Mouse (Mus musculus) hindlimb bud, embryonic 11.5 days (tissue): ENCODE data around the gene Sall4.

Source experiments
- DNase-seq: peaks from one replicate; pipeline ENCODE4 v3.0.0-alpha.2; 2012; ENCODE audit warnings: low read depth, low spot score; ENCODE audit errors: extremely low spot score

Gene Sall4

DNA sequence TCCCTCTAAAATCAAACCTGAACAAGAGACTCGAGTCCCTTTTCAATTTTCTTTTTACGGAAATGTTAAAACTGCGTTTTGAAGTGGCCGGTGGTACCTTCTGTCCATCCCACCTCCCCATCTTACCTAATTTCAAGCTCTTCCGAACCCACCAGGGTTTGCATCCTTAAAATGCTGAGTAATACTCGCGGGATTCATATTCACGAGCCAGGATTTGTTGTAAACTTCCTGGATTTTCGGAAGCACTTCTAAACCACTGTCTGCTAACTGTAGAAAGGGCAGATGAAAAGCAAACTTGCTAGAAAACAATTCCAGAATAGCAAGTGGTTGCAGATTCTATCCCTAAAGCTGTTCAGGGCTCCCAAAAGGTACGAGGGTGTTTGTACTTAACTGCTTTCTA lies at the start of gene Sall4:
Gene Sall4 (minus strand): TSS at position 362 of the 400 bp plus-strand sequence.
- DNase-seq: no peak

DNA sequence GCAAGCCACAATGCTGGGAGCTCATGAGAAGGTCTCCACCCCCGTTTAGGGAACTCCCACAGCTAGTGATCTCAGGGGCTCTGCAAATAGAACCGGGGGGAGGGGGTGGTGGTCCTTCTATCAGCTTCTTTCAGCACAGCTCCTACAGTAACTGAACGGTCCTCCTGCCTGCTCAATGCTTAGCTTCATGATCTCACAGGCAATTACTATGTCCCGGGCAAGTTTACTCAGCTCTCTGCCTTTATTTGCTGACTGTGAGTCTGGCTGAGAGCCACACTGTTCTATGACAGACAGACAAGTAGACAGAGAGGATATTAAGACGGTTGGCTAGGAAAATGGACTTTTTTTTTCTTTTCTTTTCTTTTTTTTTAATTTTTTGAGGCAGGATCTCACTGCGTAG lies 45.5 kb upstream of the Sall4 start:
- DNase-seq: no peak

DNA sequence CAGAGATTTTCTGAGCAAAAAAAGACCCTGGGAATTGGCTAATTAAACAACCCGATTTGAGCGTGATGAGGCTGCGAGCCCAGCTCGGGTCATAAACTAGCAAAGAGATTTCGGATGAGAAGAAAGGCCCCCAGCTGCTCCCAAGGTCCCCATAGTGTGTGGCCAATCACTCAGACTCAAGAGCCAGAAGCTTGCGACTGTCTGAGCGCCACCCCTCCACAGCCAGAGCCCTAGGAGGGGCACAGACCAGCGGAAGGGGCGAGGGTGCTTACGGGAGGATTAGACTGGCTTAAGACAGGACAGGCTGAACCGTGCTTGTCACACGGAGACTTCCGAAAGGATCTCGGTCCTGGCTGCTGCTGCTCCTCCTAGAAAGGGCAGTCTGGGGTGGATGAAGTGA lies 42.2 kb upstream of the Sall4 start:
- no peak for DNase-seq

DNA sequence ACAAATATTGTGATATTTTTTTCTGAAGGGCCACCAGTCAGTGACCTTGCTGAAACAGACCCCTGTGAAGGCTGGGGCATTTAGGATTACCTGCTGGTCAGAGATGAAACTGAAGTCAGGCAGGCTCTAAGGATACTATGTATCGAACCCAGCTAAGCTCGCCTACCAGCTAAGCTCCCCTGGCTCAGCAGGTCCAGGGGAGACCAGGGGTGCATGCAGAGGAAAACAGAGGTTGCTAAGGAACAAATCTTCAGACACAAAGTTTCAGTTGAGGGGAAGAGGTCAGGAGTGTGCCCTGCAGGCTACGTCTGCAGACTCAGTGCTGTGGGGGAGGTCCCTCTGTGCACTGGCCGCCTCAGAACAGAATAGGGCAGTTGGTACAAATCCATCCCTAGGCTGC lies 39.9 kb upstream of the Sall4 start:
- DNase-seq: no peak

DNA sequence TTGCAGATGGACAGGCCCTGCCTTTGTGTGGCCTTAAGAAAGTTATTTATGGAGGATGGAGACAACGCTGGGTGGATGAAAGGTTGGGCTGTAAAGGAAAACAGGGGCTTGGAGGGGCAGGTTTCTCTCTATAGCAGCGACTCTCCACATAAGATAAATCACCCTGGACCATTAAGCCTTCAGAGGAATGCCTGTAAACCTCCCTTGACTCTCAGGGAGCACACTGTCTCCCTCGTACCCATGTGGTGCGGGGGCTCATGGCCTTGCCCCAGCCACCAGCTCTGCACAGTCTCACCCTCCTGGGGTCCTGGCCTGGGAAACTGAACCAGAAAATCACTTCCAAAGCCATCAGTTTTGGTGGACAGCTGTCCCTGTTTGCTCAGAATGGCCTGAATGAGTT lies 36.1 kb upstream of the Sall4 start:
- no peak for DNase-seq

DNA sequence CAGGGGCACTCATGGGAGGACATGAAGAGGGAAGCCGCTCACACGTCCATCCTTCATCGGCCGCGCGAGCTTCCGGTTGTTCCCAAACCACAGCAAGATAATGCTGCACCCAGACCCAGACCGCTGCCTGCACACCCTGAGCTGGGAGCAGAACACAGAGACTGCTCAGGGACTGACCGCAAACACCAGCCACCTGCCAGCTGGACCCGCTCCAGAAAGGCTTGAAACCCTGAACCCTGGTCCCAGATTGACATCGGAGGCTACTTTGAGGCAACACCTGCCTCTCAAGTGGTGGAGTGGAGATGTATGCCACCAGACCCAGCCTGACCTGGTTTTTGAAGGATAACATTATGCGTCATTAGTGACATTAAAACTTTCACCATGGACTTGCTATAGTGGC lies 31.6 kb upstream of the Sall4 start:
- no peak for DNase-seq

DNA sequence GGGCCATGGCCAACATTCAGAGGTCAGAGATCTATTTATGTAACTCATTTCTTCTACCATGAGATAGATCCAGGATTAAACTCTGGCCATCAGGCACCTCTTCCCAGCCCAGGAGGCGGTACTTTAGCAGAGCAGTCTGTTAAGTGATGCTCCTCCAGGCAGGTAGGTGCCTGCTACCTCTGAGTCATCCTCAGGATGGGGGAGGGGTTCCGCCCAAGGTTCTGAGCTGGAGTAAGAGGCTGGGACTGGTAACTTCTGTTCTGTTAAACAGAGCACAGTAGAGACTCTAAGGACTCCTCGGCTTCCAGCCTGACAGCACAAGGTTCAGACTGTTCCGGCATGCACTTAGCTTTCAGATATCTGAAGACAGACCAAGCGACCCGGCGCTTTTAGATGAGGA lies 31.2 kb upstream of the Sall4 start:
- DNase-seq: no peak

DNA sequence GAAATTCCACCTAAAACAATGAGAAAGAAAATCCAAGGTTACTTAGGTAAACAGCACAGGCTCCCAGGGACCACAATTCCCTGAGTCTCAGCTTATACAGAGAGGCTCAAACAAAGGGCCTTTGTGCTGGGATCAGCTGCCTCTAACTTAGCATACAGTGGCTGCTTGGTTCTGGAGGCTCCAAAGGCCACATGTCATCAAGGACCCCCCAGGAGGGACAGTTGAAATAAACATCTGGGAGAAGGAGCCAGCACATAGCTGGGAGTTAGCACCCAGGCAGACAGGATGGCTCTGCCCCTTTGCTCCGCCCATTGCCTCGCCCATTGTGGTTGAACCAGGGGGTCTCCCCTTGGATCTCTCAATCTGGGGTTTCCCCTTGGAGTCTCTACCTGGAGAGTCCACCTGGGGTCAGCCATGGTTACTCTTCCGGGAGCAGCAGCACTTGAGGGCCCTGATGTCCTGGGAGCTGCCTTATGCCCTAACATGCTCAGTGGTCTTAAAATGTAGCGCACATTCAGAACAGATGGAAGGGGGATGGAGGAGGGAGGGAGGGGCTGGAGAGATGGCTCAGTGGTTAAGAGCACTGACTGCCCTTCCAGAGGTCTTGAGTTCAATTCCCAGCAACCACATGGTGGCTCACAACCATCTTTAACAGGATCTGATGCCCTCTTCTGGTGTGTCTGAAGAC lies 23.5 kb upstream of the Sall4 start:
- DNase-seq: no peak

DNA sequence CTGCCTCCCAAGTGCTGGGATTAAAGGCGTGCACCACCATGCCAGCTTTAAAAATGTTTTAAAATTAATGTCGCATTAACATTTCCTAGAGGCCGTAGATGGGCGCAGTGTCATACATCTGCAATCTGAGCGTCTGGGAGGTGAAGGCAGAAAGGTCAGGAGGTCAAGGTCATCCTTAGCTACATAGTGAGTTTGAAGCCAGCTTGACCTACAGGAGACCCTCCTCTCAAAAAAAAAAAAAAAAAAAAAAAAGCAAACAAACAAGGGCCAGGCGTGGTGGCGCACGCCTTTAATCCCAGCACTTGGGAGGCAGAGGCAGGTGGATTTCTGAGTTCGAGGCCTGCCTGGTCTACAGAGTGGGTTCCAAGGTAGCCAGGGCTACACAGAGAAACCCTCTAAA lies 18.4 kb upstream of the Sall4 start:
- no peak for DNase-seq

DNA sequence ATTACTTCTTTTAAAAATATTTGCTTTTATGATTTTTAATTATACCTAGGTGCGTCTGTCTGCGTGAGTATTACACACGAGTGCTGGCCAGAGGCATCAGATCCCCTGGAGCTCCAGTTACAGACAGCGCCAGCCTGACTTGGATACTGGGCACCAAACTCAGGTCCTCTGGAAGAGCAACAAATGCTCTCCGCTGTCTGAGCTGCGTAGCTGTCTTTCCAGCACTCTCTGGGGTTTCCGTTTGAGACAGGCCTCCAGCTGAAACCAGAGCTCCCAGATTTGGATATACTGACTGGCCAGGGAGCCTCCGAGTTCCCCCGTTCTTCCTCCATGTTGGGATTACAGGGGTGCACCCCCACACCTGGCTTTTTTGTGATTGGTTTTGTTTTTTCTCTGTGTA lies 12.9 kb upstream of the Sall4 start:
- no peak for DNase-seq

DNA sequence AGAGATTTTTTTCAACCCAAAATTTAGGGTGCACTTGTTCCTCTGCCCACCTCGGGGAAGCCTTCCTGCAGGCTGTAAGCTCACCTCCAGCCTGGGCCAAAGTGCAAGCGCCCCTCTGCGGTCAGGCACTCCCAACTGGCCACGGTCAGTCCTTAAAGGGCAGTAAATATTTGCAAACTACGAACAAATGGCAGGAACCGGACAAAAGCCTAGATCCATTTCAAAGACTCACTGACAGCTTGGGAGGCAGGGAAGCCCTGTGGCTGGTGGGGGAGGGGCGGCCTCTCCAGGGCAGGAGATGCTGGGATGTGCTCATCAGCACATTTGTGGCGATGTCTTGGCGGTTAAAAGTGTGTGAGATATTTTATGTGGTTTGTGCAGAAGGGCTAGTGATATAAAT lies 12.3 kb upstream of the Sall4 start:
- DNase-seq: no peak

DNA sequence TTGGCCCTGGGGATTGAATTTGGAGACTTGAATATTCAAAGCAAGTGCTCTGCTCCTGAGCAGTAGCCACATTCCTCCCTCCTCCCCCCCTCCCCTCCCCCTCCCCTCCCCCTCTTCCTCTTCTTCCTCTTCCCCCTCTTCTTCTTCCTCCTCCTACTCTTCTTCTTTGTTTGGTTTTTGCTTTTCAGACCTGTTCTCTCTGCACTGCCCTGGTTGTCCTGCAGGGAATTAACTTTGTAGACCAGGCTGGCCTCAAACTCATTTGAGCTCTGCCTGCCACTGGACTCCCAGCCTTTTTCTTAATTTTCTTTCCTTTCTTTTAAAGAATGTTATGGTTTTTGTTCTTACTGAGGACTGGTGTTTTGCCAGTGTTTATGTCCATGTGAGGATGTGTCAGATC lies 9.7 kb upstream of the Sall4 start:
- DNase-seq: no peak

DNA sequence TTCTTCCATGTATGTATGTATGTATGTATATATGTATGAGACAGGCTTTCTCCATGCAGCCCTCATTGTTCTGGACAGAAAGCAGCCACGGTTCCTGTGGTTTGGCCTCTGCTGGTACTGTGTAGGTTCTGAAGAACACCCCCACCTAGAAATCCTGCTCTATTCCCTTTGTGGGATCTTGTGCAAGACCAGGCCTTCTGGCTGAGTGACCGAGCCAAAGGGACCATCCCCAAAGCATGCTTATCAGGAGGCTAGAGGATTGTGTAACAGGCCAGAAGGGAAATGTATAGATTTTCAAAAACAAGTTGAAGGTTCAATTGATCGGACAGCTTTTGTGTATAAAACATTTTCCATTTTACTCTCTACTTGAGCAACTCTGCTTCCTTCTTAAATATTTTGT lies 8.5 kb upstream of the Sall4 start:
- DNase-seq: no peak

DNA sequence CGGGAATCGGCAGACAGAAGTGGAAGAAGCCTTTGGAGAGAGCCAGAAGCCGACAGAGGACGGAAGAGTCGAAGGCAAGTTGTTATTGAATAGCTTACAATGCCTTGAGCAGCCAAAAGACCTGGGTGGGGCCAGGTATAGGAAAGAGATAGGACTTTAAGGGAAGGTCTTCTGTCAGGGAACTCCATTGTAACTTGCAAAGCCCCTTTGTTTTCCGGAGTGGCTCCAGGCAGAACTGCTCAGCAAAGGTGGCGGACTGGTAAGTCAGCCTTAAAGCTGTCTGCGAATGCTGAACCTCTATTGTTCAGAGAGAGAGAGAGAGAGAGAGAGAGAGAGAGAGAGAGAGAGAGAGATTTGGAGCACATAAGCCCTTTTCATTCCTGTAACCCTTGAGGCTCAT lies 1.5 kb upstream of the Sall4 start:
- no peak for DNase-seq

DNA sequence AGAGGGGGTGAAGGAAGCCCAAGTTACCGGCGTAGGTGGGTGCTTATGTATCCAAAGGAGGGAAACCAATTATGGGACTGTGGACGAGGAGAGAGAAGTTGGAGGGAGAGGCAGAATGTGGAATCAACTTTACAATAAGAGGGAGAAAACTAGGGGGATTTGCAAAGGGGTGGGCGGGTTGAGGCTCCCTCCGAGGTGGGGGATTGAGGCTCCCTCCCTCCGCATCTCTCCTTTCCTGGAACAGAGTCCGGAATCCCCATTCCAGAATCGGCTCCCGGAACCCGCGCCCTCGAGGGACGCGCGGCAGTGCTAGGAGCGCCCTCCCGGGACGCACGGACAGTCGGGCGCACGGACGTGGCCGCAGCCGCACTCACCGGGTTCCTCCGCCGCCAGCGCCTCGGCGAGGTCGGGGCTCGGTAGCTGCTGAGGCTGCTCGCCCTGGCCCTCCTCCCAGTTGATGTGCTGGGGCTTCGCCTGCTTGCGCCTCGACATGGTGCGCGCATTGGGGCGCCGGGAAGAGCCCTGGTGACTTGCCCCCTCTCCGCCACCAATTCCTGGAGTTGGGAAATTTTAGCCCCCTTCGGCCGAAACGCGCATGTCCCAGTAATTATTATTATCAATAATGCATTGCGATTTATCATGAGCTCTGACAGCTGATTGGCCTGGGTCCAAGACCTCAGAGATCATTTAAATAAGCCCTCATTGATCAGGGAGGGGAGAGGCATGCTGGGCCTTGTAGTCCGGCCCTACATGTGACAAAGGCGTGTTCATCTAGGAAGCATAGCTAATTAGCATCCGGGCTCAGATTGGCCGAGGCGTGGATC lies 993 bp downstream of the Sall4 start:
- peak; percentile 81 for DNase-seq

DNA sequence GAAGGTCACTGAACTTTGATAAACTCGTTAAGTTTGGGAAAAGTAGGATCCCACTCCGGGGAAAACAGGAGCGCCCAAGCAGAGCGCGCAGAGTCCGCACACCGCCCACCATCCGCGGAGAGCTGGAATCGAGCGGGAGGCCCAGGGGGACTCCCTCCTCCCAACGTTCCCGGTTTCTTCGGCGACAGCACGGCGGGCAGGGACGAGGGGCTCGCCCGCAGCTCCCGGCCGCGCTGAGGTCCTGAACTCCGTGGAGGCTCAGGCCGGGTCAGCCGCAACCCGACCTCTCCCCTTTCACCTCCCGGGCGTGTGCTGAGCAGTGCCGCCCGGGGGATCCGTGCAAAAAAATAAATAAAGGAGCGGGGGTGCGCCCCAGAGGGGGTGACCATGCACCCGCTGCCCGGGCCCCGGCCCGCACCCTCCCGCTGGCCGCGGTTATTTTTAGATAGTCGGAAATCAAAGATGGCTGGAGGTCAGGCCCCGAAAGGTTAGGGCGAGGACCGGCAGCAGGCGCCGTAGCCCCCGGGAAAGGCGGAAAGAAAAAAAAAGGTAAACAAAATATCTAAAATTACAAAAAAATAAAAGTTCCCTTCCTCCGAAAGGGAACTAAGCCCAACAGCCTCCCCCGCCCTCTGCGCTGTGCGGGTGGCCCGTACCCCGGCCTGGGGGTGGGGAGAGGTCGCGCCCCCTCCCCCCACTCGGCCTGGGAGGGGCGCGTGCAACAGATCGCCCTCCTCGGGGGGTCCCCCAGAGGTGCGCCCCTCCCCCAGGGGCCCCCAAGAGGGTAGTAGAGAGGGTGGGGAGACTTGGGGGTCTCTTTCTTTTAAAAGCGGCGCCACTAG lies 1.8 kb downstream of the Sall4 start:
- DNase-seq: no peak

DNA sequence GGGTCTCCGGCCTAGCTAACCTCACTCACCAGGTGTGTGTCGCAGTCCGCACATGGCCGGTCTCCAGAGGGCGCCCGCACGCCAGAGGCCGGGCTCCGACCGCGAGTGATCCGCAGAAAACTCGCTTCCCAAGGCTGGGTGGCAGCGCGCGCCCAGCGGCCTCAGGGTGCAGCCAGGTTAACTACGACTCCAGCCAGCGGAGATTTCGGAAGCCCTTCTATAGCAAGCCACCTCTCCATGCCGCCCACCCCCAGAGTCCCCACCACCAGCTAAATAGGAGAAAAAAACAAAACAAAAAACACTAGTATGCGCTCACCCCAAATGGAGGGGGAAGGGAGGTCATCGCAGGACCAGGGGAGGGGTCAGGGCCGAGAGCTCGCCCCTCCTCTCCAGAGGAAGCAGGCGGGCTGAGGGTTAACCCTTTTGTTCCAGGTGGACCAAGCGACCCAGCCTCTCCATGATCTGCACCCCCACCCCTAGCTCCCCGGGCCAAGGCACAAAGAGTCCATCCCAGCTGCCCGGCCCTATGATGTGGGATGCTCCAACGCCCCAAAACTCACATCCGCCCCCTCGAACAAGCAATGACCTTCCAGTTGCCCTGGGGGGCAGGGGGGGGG lies 2.6 kb downstream of the Sall4 start:
- no peak for DNase-seq

DNA sequence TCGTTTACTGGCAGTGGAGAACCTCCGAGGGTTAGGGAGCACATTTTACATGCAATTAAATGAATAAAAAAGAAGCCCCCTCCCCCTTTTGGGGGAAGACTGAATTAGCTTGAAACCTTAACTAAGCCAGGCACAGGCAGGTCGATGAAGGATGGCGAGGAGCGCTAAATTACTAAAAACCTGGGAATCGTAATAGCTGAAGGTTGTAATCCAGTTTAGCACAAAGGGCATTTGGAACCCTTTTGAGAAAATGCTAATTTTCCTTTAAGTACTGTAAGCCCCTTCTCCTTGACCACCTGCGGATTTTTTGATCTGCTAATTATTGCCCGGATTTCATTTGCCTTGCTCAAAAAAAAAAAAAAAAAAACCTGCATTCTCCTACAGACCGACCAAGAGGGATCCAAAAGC lies 3.3 kb downstream of the Sall4 start:
- no peak for DNase-seq

DNA sequence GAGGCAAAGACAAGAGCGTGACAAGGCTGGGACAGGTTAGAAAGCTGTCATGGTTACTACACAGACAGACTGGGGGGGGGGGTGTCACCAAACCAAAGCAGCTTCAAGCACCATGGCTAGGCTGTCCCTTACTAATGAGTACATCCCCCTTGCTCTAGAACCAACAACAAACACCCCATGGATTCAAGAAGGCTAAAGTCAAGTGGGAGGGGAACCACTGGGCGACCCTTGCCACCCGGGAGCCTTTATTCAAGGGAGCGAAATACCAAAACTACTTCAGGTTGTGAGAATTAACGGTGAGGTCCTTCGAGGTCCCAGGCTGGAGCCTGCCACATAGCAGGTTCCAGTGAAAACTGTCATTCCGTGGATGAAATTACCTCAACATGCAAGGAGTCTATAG lies 4.0 kb downstream of the Sall4 start:
- no peak for DNase-seq

DNA sequence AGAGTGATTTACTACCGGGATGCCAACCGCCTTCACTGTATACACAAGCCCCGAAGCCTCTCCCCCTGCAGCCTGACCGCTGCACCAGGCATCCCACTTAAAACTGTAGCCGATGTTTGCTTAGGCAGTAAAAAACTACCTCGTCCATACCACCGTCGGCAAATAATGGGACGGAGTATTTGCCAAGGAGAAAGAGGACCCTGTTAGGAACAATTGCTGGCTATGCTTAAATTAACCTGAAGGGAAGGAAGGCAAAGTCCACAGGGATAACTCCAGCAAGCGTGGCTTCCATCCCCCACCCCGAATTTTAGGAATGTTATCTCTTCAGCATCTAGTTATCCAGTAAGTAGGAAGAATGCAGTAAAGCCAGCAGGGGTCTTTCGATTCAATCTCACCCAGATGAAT lies 5.3 kb downstream of the Sall4 start:
- DNase-seq: no peak

DNA sequence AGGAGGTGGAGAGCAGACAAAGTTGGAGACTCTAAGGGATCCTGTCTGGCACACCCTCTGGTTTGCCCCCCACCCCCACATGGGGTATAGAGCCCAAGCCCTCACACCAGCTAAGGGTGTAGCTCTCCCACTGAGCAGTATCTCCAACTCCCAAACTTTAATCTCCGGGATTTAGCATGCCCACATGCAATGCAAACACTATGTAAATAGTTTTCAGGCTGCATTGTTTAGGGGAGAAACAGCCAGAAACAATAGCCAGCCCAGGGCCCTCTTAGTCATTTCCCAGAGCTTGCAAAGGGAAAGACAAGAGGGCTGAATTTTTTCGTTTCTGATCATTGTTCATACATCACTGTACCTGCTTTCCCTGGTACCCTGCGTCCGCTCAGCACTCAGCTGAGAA lies 5.8 kb downstream of the Sall4 start:
- no peak for DNase-seq
